In genomic region chr10:70877631-70878030, GRCm38 (mm10) we compare ENCODE assay signal across 21 mouse cellular contexts.
A peak's percentile ranks its signal among the peaks of the same experiment; 100 is the strongest.
DNase-seq lines count a peak whose midpoint lies in the region; ATAC-seq and TF ChIP-seq lines count a peak whose summit lies in the region.
"Had no signal": no experiment of that assay in that cellular context is flagged by ENCODE, and none has a peak within 500 bp of the region (broad histone marks: within the 10 kb centered on the region; RNA-seq: fewer than 3 reads in every experiment).

No protein-coding gene starts in this region.

- H3K9ac ChIP-seq in kidney, embryonic 14.5 days (ENCODE audit: low read depth, low read length) = no peak overlapping the region
- H3K9ac ChIP-seq in hindbrain, postnatal 0 days (replicated peaks; ENCODE audit: low read length) = no peak overlapping the region
- H3K9ac ChIP-seq: embryonic facial prominence, embryonic 12.5 days; forebrain, embryonic 13.5 days; heart, embryonic 12.5 days; hindbrain, embryonic 15.5 days; intestine, embryonic 15.5 days; limb, embryonic 13.5 days; liver, embryonic 12.5 days; midbrain, embryonic 12.5 days had no signal

- H3K9me3 ChIP-seq in kidney, embryonic 14.5 days (ENCODE audit: control insufficient read depth, low read length) = no peaks in the 10 kb centered on the region
- no peaks in the 10 kb centered on the region for H3K9me3 ChIP-seq in hindbrain, postnatal 0 days (ENCODE audit: low read length)
- H3K9me3 ChIP-seq: embryonic facial prominence, embryonic 12.5 days; forebrain, embryonic 13.5 days; hindbrain, embryonic 15.5 days; intestine, embryonic 15.5 days; limb, embryonic 13.5 days; liver, embryonic 12.5 days; midbrain, embryonic 12.5 days had no signal

- H3K4me1 ChIP-seq in kidney, embryonic 14.5 days (ENCODE audit: control insufficient read depth, insufficient read depth, low read length) = 0 out of 2 replicates have a peak, but pooled peaks cover 2% of the 10 kb centered on the region
- H3K4me1 ChIP-seq in hindbrain, postnatal 0 days (ENCODE audit: insufficient read depth, low read length) = no peaks in the 10 kb centered on the region
- H3K4me1 ChIP-seq: forebrain, embryonic 13.5 days; heart, embryonic 12.5 days; intestine, embryonic 15.5 days; limb, embryonic 13.5 days; liver, embryonic 12.5 days had no signal

- no peak for ATAC-seq in kidney, embryonic 14.5 days (ENCODE audit: low FRiP score, low TSS enrichment)
- no peak for ATAC-seq in hindbrain, postnatal 0 days
- ATAC-seq: forebrain, embryonic 13.5 days; intestine, embryonic 15.5 days; liver, embryonic 12.5 days had no signal

- peak; percentile 23 for DNase-seq in heart, adult 8-10 months (ENCODE audit: low spot score)
- no peak for DNase-seq in heart, postnatal 14 days
- peak; percentile 8 for DNase-seq in kidney, postnatal 10 days
- peak; percentile 24 for DNase-seq in NIH3T3 (ENCODE audit: low read depth)
- DNase-seq in right cerebral cortex, postnatal 25 days = no peak
- no peak for DNase-seq in hindbrain, postnatal 0 days (ENCODE audit: low spot score)
- DNase-seq: cerebellum, adult 11 months; cerebellum, postnatal 10 days; layer of hippocampus, adult 9-11 months; lung, adult 2 months; lung, postnatal 14 days; spleen, adult 18-20 months had no signal

- no peak for TF ChIP-seq CTCF in hindbrain, postnatal 0 days (IDR thresholded peaks at IDR 0.05; ENCODE audit: low read depth)

- no peak overlapping the region for H3K27ac ChIP-seq in kidney, embryonic 14.5 days (ENCODE audit: low read depth, low read length)
- no peak overlapping the region for H3K27ac ChIP-seq in hindbrain, postnatal 0 days
- H3K27ac ChIP-seq: embryonic facial prominence, embryonic 12.5 days; forebrain, embryonic 13.5 days; hindbrain, embryonic 15.5 days; intestine, embryonic 15.5 days; limb, embryonic 13.5 days; liver, embryonic 12.5 days; midbrain, embryonic 12.5 days had no signal

- intact Hi-C loops in heart, postnatal 14 days (cut with DNase I) = no loop called here

- H3K27me3 ChIP-seq in kidney, embryonic 14.5 days (ENCODE audit: control insufficient read depth, insufficient read depth, low read length) = no peaks in the 10 kb centered on the region
- H3K27me3 ChIP-seq in hindbrain, postnatal 0 days (ENCODE audit: insufficient read depth, low read length) = no peaks in the 10 kb centered on the region
- H3K27me3 ChIP-seq: embryonic facial prominence, embryonic 12.5 days; forebrain, embryonic 13.5 days; heart, embryonic 12.5 days; hindbrain, embryonic 15.5 days; intestine, embryonic 15.5 days; limb, embryonic 13.5 days; liver, embryonic 12.5 days; midbrain, embryonic 12.5 days had no signal

- no peak overlapping the region for H3K4me3 ChIP-seq in kidney, embryonic 14.5 days (ENCODE audit: low read length)
- H3K4me3 ChIP-seq in hindbrain, postnatal 0 days (ENCODE audit: low read length) = no peak overlapping the region
- H3K4me3 ChIP-seq: embryonic facial prominence, embryonic 12.5 days; forebrain, embryonic 13.5 days; heart, embryonic 12.5 days; hindbrain, embryonic 15.5 days; intestine, embryonic 15.5 days; limb, embryonic 13.5 days; liver, embryonic 12.5 days; midbrain, embryonic 12.5 days had no signal

- no peaks in the 10 kb centered on the region for H3K36me3 ChIP-seq in kidney, embryonic 14.5 days (ENCODE audit: control insufficient read depth, insufficient read depth, low read length)
- no peaks in the 10 kb centered on the region for H3K36me3 ChIP-seq in hindbrain, postnatal 0 days (ENCODE audit: insufficient read depth, low read length)
- H3K36me3 ChIP-seq: embryonic facial prominence, embryonic 12.5 days; heart, embryonic 12.5 days; hindbrain, embryonic 15.5 days; intestine, embryonic 15.5 days; limb, embryonic 13.5 days; liver, embryonic 12.5 days; midbrain, embryonic 12.5 days had no signal

- no peak overlapping the region for H3K4me2 ChIP-seq in kidney, embryonic 14.5 days (replicated peaks; ENCODE audit: low read depth, low read length)
- H3K4me2 ChIP-seq in hindbrain, postnatal 0 days (ENCODE audit: low read depth, low read length) = no peak overlapping the region
- H3K4me2 ChIP-seq: embryonic facial prominence, embryonic 12.5 days; forebrain, embryonic 13.5 days; heart, embryonic 12.5 days; hindbrain, embryonic 15.5 days; intestine, embryonic 15.5 days; limb, embryonic 13.5 days; liver, embryonic 12.5 days; midbrain, embryonic 12.5 days had no signal

- WGBS in kidney, embryonic 14.5 days = 50% methylated on average over 8 of the region's 8 CpGs
- 86% methylated on average over 8 of the region's 8 CpGs for WGBS in hindbrain, postnatal 0 days

Comparison
In these comparisons a context has a peak if more than half of its experiments do, and no peak if none do; other contexts are left out.
1. DNase-seq: peak in heart, adult 8-10 months (single experiment), kidney, postnatal 10 days (single experiment) and NIH3T3 (single experiment); none in heart, postnatal 14 days (0 of 2), right cerebral cortex, postnatal 25 days (single experiment) and hindbrain, postnatal 0 days (single experiment).